ENCODE assay signal across 10 mouse cellular contexts in genomic region chr6:83159456-83159855, GRCm38 (mm10). TPM values are rescaled to one million over a fixed set of nuclear protein-coding genes. Genes with fewer than 3 reads are reported as not detected.
DNase-seq lines count a peak whose midpoint lies in the region; ATAC-seq and TF ChIP-seq lines count a peak whose summit lies in the region.
"Not testable (repeated sequence)": the region's sequence is repeated elsewhere in the genome, so short reads cannot be mapped to it uniquely, and the experiment has no call there.
"Had no signal": no experiment of that assay in that cellular context is flagged by ENCODE, and none has a peak within 500 bp of the region (broad histone marks: within the 10 kb centered on the region; RNA-seq: fewer than 3 reads in every experiment).

No protein-coding gene starts in this region.

- H3K27ac ChIP-seq in gastrocnemius, adult 2 months; intestine, postnatal 0 days (ENCODE audit: low read depth, low read length); lung, embryonic 14.5 days (ENCODE audit: low read depth): not testable (repeated sequence)

- H3K9me3 ChIP-seq in intestine, postnatal 0 days (ENCODE audit: control insufficient read depth); lung, embryonic 14.5 days (ENCODE audit: low read depth, low read length): not testable (repeated sequence)

- H3K27me3 ChIP-seq in intestine, postnatal 0 days (replicated peaks; ENCODE audit: control insufficient read depth, insufficient read depth, low read length) = peaks cover 13% of the 10 kb centered on the region; the same call in 1 of the 2 replicates
- H3K27me3 ChIP-seq in lung, embryonic 14.5 days (ENCODE audit: insufficient read depth, low read length) = peaks cover 28% of the 10 kb centered on the region

- WGBS in intestine, postnatal 0 days = 25% methylated on average over 3 of the region's 3 CpGs
- 27% methylated on average over 3 of the region's 3 CpGs for WGBS in lung, embryonic 14.5 days

- not testable (repeated sequence) for H3K4me2 ChIP-seq in intestine, postnatal 0 days (replicated peaks; ENCODE audit: low read depth); lung, embryonic 14.5 days

- intact Hi-C loops in gastrocnemius, adult 2 months (cut with DNase I) = not testable (repeated sequence)

- H3K4me3 ChIP-seq in gastrocnemius, adult 2 months; intestine, postnatal 0 days (ENCODE audit: low read depth, low read length); lung, embryonic 14.5 days (ENCODE audit: low read depth, low read length): not testable (repeated sequence)

- peaks cover 17% of the 10 kb centered on the region for H3K4me1 ChIP-seq in intestine, postnatal 0 days (replicated peaks; ENCODE audit: control insufficient read depth, insufficient read depth, low read length)
- not testable (repeated sequence) for H3K4me1 ChIP-seq in lung, embryonic 14.5 days (ENCODE audit: insufficient read depth)

- ATAC-seq in intestine, postnatal 0 days; lung, embryonic 14.5 days (ENCODE audit: insufficient read depth): not testable (repeated sequence)
- ATAC-seq in neutrophil, adult 5-6 weeks (ENCODE audit: extremely low read depth, insufficient number of reproducible peaks, low FRiP score, poor library complexity, severe bottlenecking) = peak; percentile 51; the same call in 1 of the 2 replicates

- TF ChIP-seq CTCF in gastrocnemius, adult 2 months (IDR thresholded peaks at IDR 0.05) = peak; percentile 65
- TF ChIP-seq CTCF in intestine, postnatal 0 days (IDR thresholded peaks at IDR 0.05; ENCODE audit: low read depth) = peak; percentile 76
- peak; percentile 68 for TF ChIP-seq CTCF in lung, embryonic 14.5 days (IDR thresholded peaks at IDR 0.05; ENCODE audit: low read depth)

- DNase-seq in CD4-positive, CD25-positive, alpha-beta regulatory T cell, adult 2 months (ENCODE audit: low read depth, low spot score) = peak; percentile 84
- DNase-seq in T-cell, adult 2 months (ENCODE audit: low spot score) = peak; percentile 61
- DNase-seq in cerebellum, postnatal 14 days = peak; percentile 58 to 70
- DNase-seq in gastrocnemius, adult 2 months = not testable (repeated sequence)
- DNase-seq in lung, embryonic 14.5 days = peak; percentile 89
- peak; percentile 39 for DNase-seq in yolk sac, embryonic 10.5 days (ENCODE audit: low spot score)

- H3K9ac ChIP-seq in intestine, postnatal 0 days (ENCODE audit: low read depth, low read length); lung, embryonic 14.5 days: not testable (repeated sequence)

- not testable (repeated sequence) for H3K36me3 ChIP-seq in intestine, postnatal 0 days (ENCODE audit: control insufficient read depth, insufficient read depth); lung, embryonic 14.5 days (ENCODE audit: insufficient read depth)

RNA-seq across cellular contexts. Expression of gene 1700003E16Rik, which starts 3.3 kb away (rescaled TPM):
- under 1 TPM in 1 of 2 experiments, not detected in 1; 0.11 TPM for total RNA-seq in gastrocnemius, adult 2 months (2021)
- polyA plus RNA-seq in intestine, postnatal 0 days (2015; fragmentation: Nextera tagmentation; extraction: Ambion mirVana) = 0.60 and 1.0 TPM in 2 replicates
- polyA plus RNA-seq in lung, embryonic 14.5 days (2014; fragmentation: Nextera tagmentation; extraction: Ambion mirVana) = 0.96 and 1.3 TPM in 2 replicates
- total RNA-seq in neutrophil, adult 5-6 weeks (2017) = not detected in 2 replicates
- total RNA-seq: common myeloid progenitor, adult 5-6 weeks; gastrocnemius, postnatal 14 days had no signal

RNA-seq across cellular contexts. Expression of gene Wdr54, which starts 3.3 kb away (rescaled TPM):
- total RNA-seq in gastrocnemius, adult 2 months (2021) = 1 to 10 TPM in 1 of 2 experiments, under 1 TPM in 1; 0.84 to 1.1 TPM
- polyA plus RNA-seq in intestine, postnatal 0 days (2015; fragmentation: Nextera tagmentation; extraction: Ambion mirVana) = 1.0 and 1.2 TPM in 2 replicates
- 5.6 and 8.5 TPM in 2 replicates for polyA plus RNA-seq in lung, embryonic 14.5 days (2014; fragmentation: Nextera tagmentation; extraction: Ambion mirVana)
- total RNA-seq in neutrophil, adult 5-6 weeks (2017) = 0.49 TPM in 1 of 2 replicates, not detected in the other
- total RNA-seq: common myeloid progenitor, adult 5-6 weeks had no signal

RNA-seq across cellular contexts. Expression of gene Dctn1, which starts 6.3 kb away (rescaled TPM):
- 100 to 1,000 TPM; 129 to 139 TPM for total RNA-seq in gastrocnemius, adult 2 months (2021)
- polyA plus RNA-seq in intestine, postnatal 0 days (2015; fragmentation: Nextera tagmentation; extraction: Ambion mirVana) = 47.1 and 49.9 TPM in 2 replicates
- polyA plus RNA-seq in lung, embryonic 14.5 days (2014; fragmentation: Nextera tagmentation; extraction: Ambion mirVana) = 91.6 and 94.1 TPM in 2 replicates
- 80.4 and 83.4 TPM in 2 replicates for total RNA-seq in neutrophil, adult 5-6 weeks (2017)

RNA-seq across cellular contexts. Expression of gene Rtkn, which starts 24.2 kb away (rescaled TPM):
- 10 to 100 TPM; 12.2 to 15.3 TPM for total RNA-seq in gastrocnemius, adult 2 months (2021)
- polyA plus RNA-seq in intestine, postnatal 0 days (2015; fragmentation: Nextera tagmentation; extraction: Ambion mirVana) = 19.7 and 21.1 TPM in 2 replicates
- 22.7 and 26.7 TPM in 2 replicates for polyA plus RNA-seq in lung, embryonic 14.5 days (2014; fragmentation: Nextera tagmentation; extraction: Ambion mirVana)
- total RNA-seq in neutrophil, adult 5-6 weeks (2017) = not detected in 2 replicates

RNA-seq across cellular contexts. Expression of gene Ino80b, which starts 34.2 kb away (rescaled TPM):
- total RNA-seq in gastrocnemius, adult 2 months (2021) = 10 to 100 TPM; 13.7 to 16.3 TPM
- 6.0 and 8.5 TPM in 2 replicates for polyA plus RNA-seq in intestine, postnatal 0 days (2015; fragmentation: Nextera tagmentation; extraction: Ambion mirVana)
- polyA plus RNA-seq in lung, embryonic 14.5 days (2014; fragmentation: Nextera tagmentation; extraction: Ambion mirVana) = 12.7 and 13.3 TPM in 2 replicates
- 52.8 and 57.5 TPM in 2 replicates for total RNA-seq in neutrophil, adult 5-6 weeks (2017)
